Mouse (Mus musculus): ENCODE data around the gene Naga. TPM values are rescaled to one million over a fixed set of nuclear protein-coding genes. Genes with fewer than 3 reads are reported as not detected.

The Naga gene
- total and polyA plus RNA-seq, 3 experiments, result 17.7 to 28.2 (median 18.7) TPM

- H3K27ac ChIP-seq (ENCODE audit: insufficient read depth, low read depth), result no peak overlapping the region
- peaks cover 32% of the 10 kb centered on the region for H3K79me2 ChIP-seq (replicated peaks; ENCODE audit: control insufficient read depth, extremely low read depth, insufficient read depth, poor library complexity, severe bottlenecking)
- peaks cover 29 to 42% of the 10 kb centered on the region in 2 experiments for H3K36me3 ChIP-seq (replicated peaks in 1 of 2; ENCODE audit: control insufficient read depth in 1 of 2, insufficient read depth in 1 of 2, low read length in 1 of 2)
- DNase-seq (ENCODE audit: extremely low read depth), result no peak
- H3K9ac ChIP-seq (ENCODE audit: insufficient read depth, low read depth), result no peak overlapping the region
- H3K4me3 ChIP-seq (replicated peaks in 1 of 3; ENCODE audit: low read depth in 2 of 3, low read length in 2 of 3, poor library complexity in 1 of 3), result no peak overlapping the region
- in situ Hi-C loops (cut with MboI; ENCODE audit: low pct_ligation_motif_present, low pct_unique_long_range_greater_than_20kb, low sequenced_read_pairs) (no loop called here), dilution Hi-C loops (cut with MboI; ENCODE audit: extremely low pct_ligation_motif_present, extremely low pct_unique_long_range_greater_than_20kb, low sequenced_read_pairs) (no loop called here)
- no peaks in the 10 kb centered on the region for H3K27me3 ChIP-seq (replicated peaks)
- TF ChIP-seq GABPA (IDR thresholded peaks at IDR 0.05; ENCODE audit: insufficient replicate concordance, low read depth, low read length), result no peak
- no peak for TF ChIP-seq MXI1 (IDR thresholded peaks at IDR 0.05; ENCODE audit: low read depth, low read length)
- TF ChIP-seq CTCF (conservative IDR thresholded peaks at IDR 0.05 in 1 of 2, IDR thresholded peaks at IDR 0.05 in 1 of 2; ENCODE audit: low read depth in 2 of 2, low read length in 2 of 2), result no peak
- no peak for TF ChIP-seq POLR2AphosphoS2 (IDR thresholded peaks at IDR 0.05; ENCODE audit: low read depth, low read length)
- TF ChIP-seq SIN3A (IDR thresholded peaks at IDR 0.05; ENCODE audit: low read length), result no peak
- TF ChIP-seq MAZ (IDR thresholded peaks at IDR 0.05; ENCODE audit: low read depth, low read length), result no peak
- TF ChIP-seq MAFK (IDR thresholded peaks at IDR 0.05; ENCODE audit: insufficient replicate concordance, low read length), result no peak
- no peak for TF ChIP-seq MYC (IDR thresholded peaks at IDR 0.05; ENCODE audit: low read depth, low read length)
- TF ChIP-seq ETS1 (conservative IDR thresholded peaks at IDR 0.05; ENCODE audit: low read depth, low read length), result no peak
- no peaks in the 10 kb centered on the region for H3K9me3 ChIP-seq (replicated peaks; ENCODE audit: low read length)
- no peak overlapping the region for H3K4me2 ChIP-seq (ENCODE audit: insufficient read depth, low read depth, poor library complexity, severe bottlenecking)
- peaks cover 14 to 44% of the 10 kb centered on the region in 2 experiments for H3K4me1 ChIP-seq (ENCODE audit: control insufficient read depth in 1 of 2, insufficient read depth in 2 of 2)
These were observed 10.2 kb upstream of the Naga start for GRCm38 (mm10) chr15:82348999-82349341.

DNA sequence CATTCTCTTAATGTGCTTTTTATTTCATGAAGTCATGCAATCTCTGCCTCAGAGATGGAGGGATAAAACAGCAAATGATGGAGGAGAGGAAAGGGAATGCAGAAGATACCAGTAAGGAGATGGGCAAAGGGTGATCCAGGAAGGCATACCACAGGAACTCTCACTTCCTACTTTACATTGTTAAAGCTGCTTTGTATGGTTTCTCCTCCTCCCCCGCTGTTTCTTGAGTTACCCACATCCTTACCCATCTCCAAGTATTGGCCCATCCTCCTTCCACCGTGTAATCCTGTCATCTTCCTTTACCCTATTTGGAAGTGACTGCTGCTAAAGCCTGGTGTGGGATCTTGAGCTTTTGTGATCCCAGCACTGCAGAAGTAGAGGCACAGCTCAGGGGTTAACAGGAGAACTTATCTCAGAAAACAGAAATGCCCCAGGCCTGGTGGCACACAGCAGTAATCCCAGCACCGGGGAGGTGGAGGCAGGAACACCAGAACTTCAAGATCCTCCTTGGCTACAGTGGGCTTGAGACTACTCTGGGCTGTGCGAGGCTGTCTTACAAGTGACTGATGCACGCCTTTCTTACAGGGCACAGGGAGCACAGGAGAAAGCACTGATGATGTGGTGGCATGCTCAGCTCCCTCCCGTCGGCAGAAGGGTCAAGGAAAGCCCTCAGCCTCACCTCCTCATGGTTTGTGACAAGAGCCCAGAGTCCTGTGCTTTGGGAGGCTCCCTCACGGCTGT lies 9.7 kb upstream of the Naga start:
- no peak overlapping the region; the same call in 1 of the 2 replicates for H3K9ac ChIP-seq (ENCODE audit: insufficient read depth, low read depth)
- peaks cover 29% of the 10 kb centered on the region for H3K79me2 ChIP-seq (replicated peaks; ENCODE audit: control insufficient read depth, extremely low read depth, insufficient read depth, poor library complexity, severe bottlenecking)
- dilution Hi-C loops (cut with MboI; ENCODE audit: extremely low pct_ligation_motif_present, extremely low pct_unique_long_range_greater_than_20kb, low sequenced_read_pairs), result no loop called here
- H3K27me3 ChIP-seq (replicated peaks), result peaks cover 4% of the 10 kb centered on the region
- peaks cover 14 to 44% of the 10 kb centered on the region in 2 experiments for H3K4me1 ChIP-seq (ENCODE audit: control insufficient read depth in 1 of 2, insufficient read depth in 2 of 2)
- peaks cover 29 to 42% of the 10 kb centered on the region in 2 experiments for H3K36me3 ChIP-seq (replicated peaks in 1 of 2; ENCODE audit: control insufficient read depth in 1 of 2, insufficient read depth in 1 of 2, low read length in 1 of 2)
- H3K4me3 ChIP-seq (replicated peaks in 1 of 3; ENCODE audit: low read depth in 2 of 3, low read length in 2 of 3, poor library complexity in 1 of 3), result no peak overlapping the region
- no peaks in the 10 kb centered on the region for H3K9me3 ChIP-seq (replicated peaks; ENCODE audit: low read length)
- in situ Hi-C loops (cut with MboI; ENCODE audit: low pct_ligation_motif_present, low pct_unique_long_range_greater_than_20kb, low sequenced_read_pairs), result no loop called here
- DNase-seq (ENCODE audit: extremely low read depth), result no peak
- H3K4me2 ChIP-seq (ENCODE audit: insufficient read depth, low read depth, poor library complexity, severe bottlenecking), result no peak overlapping the region
- H3K27ac ChIP-seq (ENCODE audit: insufficient read depth, low read depth), result no peak overlapping the region
- peak; percentile 67 for TF ChIP-seq EP300 (IDR thresholded peaks at IDR 0.05; ENCODE audit: low read length)
- no peak for TF ChIP-seq HCFC1 (IDR thresholded peaks at IDR 0.05; ENCODE audit: low read depth, low read length)
- TF ChIP-seq SIN3A (IDR thresholded peaks at IDR 0.05; ENCODE audit: low read length), result no peak
- TF ChIP-seq PAX5 (IDR thresholded peaks at IDR 0.05; ENCODE audit: low read length), result no peak
- TF ChIP-seq IRF4 (IDR thresholded peaks at IDR 0.05; ENCODE audit: low read depth, low read length), result peak; percentile 53
- no peak for TF ChIP-seq ZKSCAN1 (IDR thresholded peaks at IDR 0.05; ENCODE audit: borderline replicate concordance, low read depth, low read length)
